Mouse (Mus musculus) testis, adult 2 months (tissue): ENCODE measurements around the gene Dgki.

Source experiments
- CTCF ChIP-seq: fragments of 200-500 bp; IDR thresholded peaks from 2 replicates; pipeline ENCODE4 v1.5.1; 2012; ENCODE audit warnings: low read depth, mild to moderate bottlenecking, inconsistent platforms, low read length, moderate library complexity; ENCODE audit not compliant: control insufficient read depth, insufficient read depth, insufficient replicate concordance
- POLR2A ChIP-seq: fragments of 200-500 bp; IDR thresholded peaks from 2 replicates; pipeline ENCODE4 v1.6.1; 2012; ENCODE audit warnings: low read depth, mild to moderate bottlenecking, inconsistent platforms, low read length, moderate library complexity; ENCODE audit not compliant: control insufficient read depth

GRCm38 (mm10) chr6:37262486-37262885 is 37.5 kb downstream of the Dgki start:
- no peak for TF ChIP-seq POLR2A
- TF ChIP-seq CTCF, result no peak
